Mouse (Mus musculus) hindbrain, postnatal 0 days (tissue): ENCODE data around the gene Rnf186. TPM values are rescaled to one million over a fixed set of nuclear protein-coding genes. Genes with fewer than 3 reads are reported as not detected.

ENCODE experiments used
- ATAC-seq: fragments of 200-750 bp; cut with Nextera tagmentation; 2 replicates; pipeline ENCODE4 v1.8.0; 2017; ENCODE audit warnings: mild to moderate bottlenecking, moderate TSS enrichment, moderate library complexity
- DNase-seq: peaks from one replicate; pipeline ENCODE4 v3.0.0-alpha.2; 2015; ENCODE audit warnings: low spot score
- H3K27ac ChIP-seq: fragments of 300-500 bp; sonication (generic); 2 replicates; pipeline ENCODE4 v1.5.1; 2014; ENCODE audit warnings: mild to moderate bottlenecking
- H3K27me3 ChIP-seq: fragments of 300-500 bp; sonication (generic); 2 replicates; pipeline ENCODE4 v1.6.1; 2014; ENCODE audit warnings: low read length, mixed read lengths; ENCODE audit not compliant: insufficient read depth
- H3K36me3 ChIP-seq: fragments of 300-500 bp; sonication (generic); 2 replicates; pipeline ENCODE4 v1.6.1; 2014; ENCODE audit warnings: low read length, mixed read lengths; ENCODE audit not compliant: insufficient read depth
- H3K4me1 ChIP-seq: fragments of 300-500 bp; sonication (generic); 2 replicates; pipeline ENCODE4 v1.6.1; 2014; ENCODE audit warnings: antibody characterized with exemption, low read length, mixed read lengths; ENCODE audit not compliant: insufficient read depth
- H3K4me2 ChIP-seq: fragments of 300-500 bp; sonication (generic); 2 replicates; pipeline ENCODE4 v1.6.1; 2014; ENCODE audit warnings: low read depth, mild to moderate bottlenecking, low read length, moderate library complexity, mixed read lengths
- H3K4me3 ChIP-seq: fragments of 300-500 bp; sonication (generic); 2 replicates; pipeline ENCODE4 v1.5.1; 2014; ENCODE audit warnings: low read length
- H3K9ac ChIP-seq: fragments of 300-500 bp; sonication (generic); replicated peaks from 2 replicates; pipeline ENCODE4 v1.6.1; 2014; ENCODE audit warnings: mild to moderate bottlenecking, low read length, moderate library complexity, mixed read lengths
- H3K9me3 ChIP-seq: fragments of 300-500 bp; sonication (generic); 2 replicates; pipeline ENCODE4 v1.6.1; 2016; ENCODE audit warnings: low read length, mixed read lengths
- CTCF ChIP-seq: IDR thresholded peaks from 2 replicates; pipeline ENCODE4 v1.5.1; 2016; ENCODE audit warnings: antibody characterized with exemption, control low read depth, low read depth
- WGBS: fragments of 180-500 bp; shearing (Covaris S2); extraction: QIAGEN DNeasy Blood & Tissue Kit; methylation state at CpG from one replicate; pipeline ENCODE4 v1.1.7; 2014; 5-methylcytosine and 5-hydroxymethylcytosine counted together
- polyA plus RNA-seq: library from polyadenylated mRNA; unstranded; fragments of >200 nt; fragmentation: Nextera tagmentation; extraction: Ambion mirVana; gene quantifications from 2 replicates; pipeline ENCODE4 v1.2.1, GENCODE M21; 2015
- total RNA-seq: library from RNA; depleted of rRNA; stranded (reverse); fragments of >200 nt; gene quantifications from 2 replicates; pipeline ENCODE4 v1.2.3, GENCODE M21; 2014; rRNA removed

The Rnf186 gene
- total RNA-seq (not detected in 2 replicates), polyA plus RNA-seq (not detected in 2 replicates)

GRCm38 (mm10) chr4:138966866-138967265 lies at the start of gene Rnf186:
Gene Rnf186 (plus strand): TSS chr4:138967112.
- H3K4me1 ChIP-seq, result no peaks in the 10 kb centered on the region
- no peaks in the 10 kb centered on the region for H3K27me3 ChIP-seq
- ATAC-seq (no peak), DNase-seq (no peak)
- no peak within 1 kb of the TSS for H3K27ac ChIP-seq
- WGBS, result 94% methylated on average over 13 of the region's 13 CpGs
- H3K36me3 ChIP-seq, result no peaks in the 10 kb centered on the region
- no peak within 1 kb of the TSS for H3K4me2 ChIP-seq
- no peaks in the 10 kb centered on the region for H3K9me3 ChIP-seq
- TF ChIP-seq CTCF, result no peak
- no peak within 1 kb of the TSS for H3K4me3 ChIP-seq
- no peak within 1 kb of the TSS for H3K9ac ChIP-seq

- no peak for ATAC-seq
These were observed 49.6 kb upstream of the Rnf186 start for GRCm38 (mm10) chr4:138917282-138917681.

GRCm38 (mm10) chr4:138921254-138922130 lies 45.4 kb upstream of the Rnf186 start:
- Histone ChIP-seq H3K9me3 (no peaks in the 10 kb centered on the region), H3K27me3 (no peaks in the 10 kb centered on the region), H3K4me3 (0 out of 2 replicates have a peak overlapping the region, but pooled peaks have one; percentile 14), H3K27ac (no peak overlapping the region), H3K4me2 (peak overlapping the region; percentile 55), H3K9ac (0 out of 2 replicates have a peak overlapping the region, but pooled peaks have one; percentile 6), H3K36me3 (no peaks in the 10 kb centered on the region), H3K4me1 (peaks cover 3% of the 10 kb centered on the region; the same call in 1 of the 2 replicates)
- 0 out of 2 replicates have a peak, but pooled peaks have one; percentile 21 for TF ChIP-seq CTCF
- 30% methylated on average over 20 of the region's 20 CpGs for WGBS
- ATAC-seq, result peak; percentile 58
- DNase-seq, result peak; percentile 25

More at GRCm38 (mm10) chr4:138917282-138917681, 49.6 kb upstream of the Rnf186 start:
- no peaks in the 10 kb centered on the region for H3K27me3 ChIP-seq
- no peaks in the 10 kb centered on the region for H3K9me3 ChIP-seq
- H3K4me1 ChIP-seq, result peaks cover 10% of the 10 kb centered on the region
- H3K36me3 ChIP-seq, result no peaks in the 10 kb centered on the region
- no peak overlapping the region for H3K9ac ChIP-seq
- peak; percentile 32 for TF ChIP-seq CTCF
- 90% methylated on average over 9 of the region's 9 CpGs for WGBS
- DNase-seq, result no peak
- H3K4me2 ChIP-seq, result no peak overlapping the region
- no peak overlapping the region for H3K27ac ChIP-seq
- H3K4me3 ChIP-seq, result no peak overlapping the region

- TF ChIP-seq CTCF, result peak; percentile 100
- peak overlapping the region; percentile 55 for H3K4me2 ChIP-seq
- no peak overlapping the region for H3K27ac ChIP-seq
- H3K27me3 ChIP-seq, result no peaks in the 10 kb centered on the region
- H3K4me3 ChIP-seq, result 0 out of 2 replicates have a peak overlapping the region, but pooled peaks have one; percentile 14
- H3K9ac ChIP-seq, result no peak overlapping the region
- ATAC-seq (peak; percentile 77), DNase-seq (peak; percentile 96)
- H3K36me3 ChIP-seq, result no peaks in the 10 kb centered on the region
- no peaks in the 10 kb centered on the region for H3K9me3 ChIP-seq
- H3K4me1 ChIP-seq, result peaks cover 3% of the 10 kb centered on the region; the same call in 1 of the 2 replicates
- 2% methylated on average over 11 of the region's 11 CpGs for WGBS
These were observed 44.8 kb upstream of the Rnf186 start for GRCm38 (mm10) chr4:138922131-138922459.

GRCm38 (mm10) chr4:138925561-138925960 lies 41.4 kb upstream of the Rnf186 start:
- no peak overlapping the region for H3K27ac ChIP-seq
- H3K36me3 ChIP-seq, result no peaks in the 10 kb centered on the region
- DNase-seq (peak; percentile 52), ATAC-seq (no peak)
- peaks cover 3% of the 10 kb centered on the region; the same call in 1 of the 2 replicates for H3K4me1 ChIP-seq
- H3K27me3 ChIP-seq, result no peaks in the 10 kb centered on the region
- TF ChIP-seq CTCF, result no peak
- H3K4me3 ChIP-seq, result no peak overlapping the region
- no peaks in the 10 kb centered on the region for H3K9me3 ChIP-seq
- H3K9ac ChIP-seq, result no peak overlapping the region
- WGBS, result 50% methylated on average over 2 of the region's 2 CpGs
- no peak overlapping the region for H3K4me2 ChIP-seq

- no peaks in the 10 kb centered on the region for H3K27me3 ChIP-seq
- no peaks in the 10 kb centered on the region for H3K36me3 ChIP-seq
- H3K4me1 ChIP-seq, result no peaks in the 10 kb centered on the region
- H3K9ac ChIP-seq, result no peak overlapping the region
- H3K27ac ChIP-seq, result no peak overlapping the region
- H3K4me3 ChIP-seq, result no peak overlapping the region
- H3K4me2 ChIP-seq, result no peak overlapping the region
- ATAC-seq (no peak), DNase-seq (no peak)
- TF ChIP-seq CTCF, result no peak
- 77% methylated on average over 3 of the region's 3 CpGs for WGBS
- H3K9me3 ChIP-seq, result no peaks in the 10 kb centered on the region
These were observed 33.0 kb upstream of the Rnf186 start for GRCm38 (mm10) chr4:138933862-138934261.
